Mouse (Mus musculus) kidney, adult 2 months (tissue): ENCODE measurements around the gene Pbx2. TPM values are rescaled to one million over a fixed set of nuclear protein-coding genes. Genes with fewer than 3 reads are reported as not detected.

Experiments used
- DNase-seq: peaks from one replicate; pipeline ENCODE4 v3.0.0; 2021
- H3K27ac ChIP-seq: fragments of 200-500 bp; 2 replicates; pipeline ENCODE4 v1.5.1; 2012; ENCODE audit warnings: low read depth, low read length, control low read depth, inconsistent platforms; ENCODE audit not compliant: insufficient read depth
- H3K27me3 ChIP-seq: fragments of 200-500 bp; replicated peaks from 2 replicates; pipeline ENCODE4 v1.6.1; 2012; ENCODE audit warnings: mild to moderate bottlenecking, moderate library complexity, low read length, inconsistent platforms; ENCODE audit not compliant: control insufficient read depth, insufficient read depth
- H3K36me3 ChIP-seq: fragments of 200-500 bp; 2 replicates; pipeline ENCODE4 v1.6.1; 2012; ENCODE audit warnings: mild to moderate bottlenecking, moderate library complexity, low read length, inconsistent platforms; ENCODE audit not compliant: control insufficient read depth, insufficient read depth
- H3K4me1 ChIP-seq: fragments of 200-500 bp; 2 replicates; pipeline ENCODE4 v1.6.1; 2011; ENCODE audit warnings: low read length; ENCODE audit not compliant: control insufficient read depth, insufficient read depth
- H3K4me3 ChIP-seq: fragments of 200-500 bp; 2 replicates; pipeline ENCODE4 v1.5.1; 2011; ENCODE audit warnings: mild to moderate bottlenecking, low read depth, low read length, control low read depth; ENCODE audit not compliant: insufficient read depth
- CTCF ChIP-seq: fragments of 200-500 bp; conservative IDR thresholded peaks from 2 replicates; pipeline ENCODE4 v1.5.1; 2011; ENCODE audit warnings: low read depth, mild to moderate bottlenecking, control low read depth, low read length, moderate library complexity, mixed read lengths; ENCODE audit not compliant: insufficient read depth, insufficient read length
- POLR2A ChIP-seq: fragments of 200-500 bp; IDR thresholded peaks from one replicate; pipeline ENCODE4 v1.6.1; 2011; ENCODE audit warnings: low read depth, low read length, control low read depth
- WGBS: fragments of 180-500 bp; shearing (Covaris S2); methylation state at CpG from one replicate; pipeline ENCODE4 v1.1.7; 2018; 5-methylcytosine and 5-hydroxymethylcytosine counted together
- polyA plus RNA-seq: library from polyadenylated mRNA; depleted of rRNA; stranded (reverse); fragments of >200 nt; gene quantifications from 2 replicates; pipeline ENCODE4 v1.2.3, GENCODE M21; 2012

Gene Pbx2
- polyA plus RNA-seq, 1 experiment, result 56.2 TPM

DNA sequence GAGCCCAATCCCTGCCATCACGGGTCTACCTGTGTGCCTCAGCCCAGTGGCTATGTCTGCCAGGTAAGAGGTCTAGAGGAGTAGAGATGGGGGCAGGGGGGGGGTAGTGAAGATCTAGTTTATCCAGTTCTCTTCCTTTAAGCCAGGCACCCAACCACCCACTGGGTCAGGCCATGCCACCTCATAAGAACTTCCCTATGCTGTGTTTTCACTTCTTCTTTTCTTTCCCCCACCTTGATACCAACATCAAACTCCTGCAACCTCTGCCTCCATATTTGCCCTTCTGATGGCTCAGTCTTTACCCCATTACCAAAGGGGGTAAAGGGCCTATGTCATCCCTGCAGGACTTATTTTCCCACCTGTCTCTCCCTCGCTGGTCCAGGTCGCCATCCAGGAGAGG lies 13.0 kb upstream of the Pbx2 start:
- H3K4me3 ChIP-seq, result no peak overlapping the region
- no peak for DNase-seq
- H3K27me3 ChIP-seq, result no peaks in the 10 kb centered on the region
- 95% methylated on average over 3 of the region's 3 CpGs for WGBS
- TF ChIP-seq CTCF, result no peak
- TF ChIP-seq POLR2A, result no peak
- H3K36me3 ChIP-seq, result no peaks in the 10 kb centered on the region
- no peak overlapping the region for H3K27ac ChIP-seq
- H3K4me1 ChIP-seq, result no peaks in the 10 kb centered on the region

DNA sequence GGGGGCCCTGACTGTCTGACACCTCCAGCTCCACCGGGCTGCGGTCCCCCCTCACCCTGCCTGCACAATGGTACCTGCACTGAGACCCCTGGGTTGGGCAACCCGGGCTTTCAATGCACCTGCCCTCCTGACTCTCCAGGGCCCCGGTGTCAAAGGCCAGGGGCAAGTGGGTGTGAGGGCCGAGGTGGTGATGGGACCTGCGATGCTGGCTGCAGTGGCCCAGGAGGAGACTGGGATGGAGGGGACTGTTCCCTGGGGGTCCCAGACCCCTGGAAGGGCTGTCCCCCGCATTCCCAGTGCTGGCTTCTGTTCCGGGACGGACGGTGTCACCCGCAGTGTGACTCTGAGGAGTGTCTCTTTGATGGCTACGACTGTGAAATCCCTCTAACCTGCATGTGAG lies 8.5 kb upstream of the Pbx2 start:
- TF ChIP-seq CTCF (no peak), POLR2A (no peak)
- WGBS, result 91% methylated on average over 12 of the region's 12 CpGs
- DNase-seq, result no peak

GRCm38 (mm10) chr17:34583397-34583796 lies 7.7 kb upstream of the Pbx2 start:
- Histone ChIP-seq H3K36me3 (no peaks in the 10 kb centered on the region), H3K4me1 (peaks cover 5% of the 10 kb centered on the region; the same call in 1 of the 2 replicates), H3K4me3 (no peak overlapping the region), H3K27me3 (no peaks in the 10 kb centered on the region), H3K27ac (no peak overlapping the region)
- TF ChIP-seq CTCF (no peak), POLR2A (no peak)
- DNase-seq, result no peak
- WGBS, result 57% methylated on average over 7 of the region's 7 CpGs

More for the DNA sequence above, 8.5 kb upstream of the Pbx2 start:
- Histone ChIP-seq H3K27me3 (no peaks in the 10 kb centered on the region), H3K4me1 (no peaks in the 10 kb centered on the region), H3K4me3 (no peak overlapping the region), H3K27ac (no peak overlapping the region), H3K36me3 (no peaks in the 10 kb centered on the region)

- no peaks in the 10 kb centered on the region for H3K36me3 ChIP-seq
- no peak overlapping the region for H3K27ac ChIP-seq
- H3K4me1 ChIP-seq, result peaks cover 5% of the 10 kb centered on the region; the same call in 1 of the 2 replicates
- WGBS, result 90% methylated on average over 8 of the region's 8 CpGs
- DNase-seq, result no peak
- H3K27me3 ChIP-seq, result no peaks in the 10 kb centered on the region
- TF ChIP-seq CTCF, result no peak
- no peak overlapping the region for H3K4me3 ChIP-seq
These were observed 7.2 kb upstream of the Pbx2 start for GRCm38 (mm10) chr17:34583819-34584218.

DNA sequence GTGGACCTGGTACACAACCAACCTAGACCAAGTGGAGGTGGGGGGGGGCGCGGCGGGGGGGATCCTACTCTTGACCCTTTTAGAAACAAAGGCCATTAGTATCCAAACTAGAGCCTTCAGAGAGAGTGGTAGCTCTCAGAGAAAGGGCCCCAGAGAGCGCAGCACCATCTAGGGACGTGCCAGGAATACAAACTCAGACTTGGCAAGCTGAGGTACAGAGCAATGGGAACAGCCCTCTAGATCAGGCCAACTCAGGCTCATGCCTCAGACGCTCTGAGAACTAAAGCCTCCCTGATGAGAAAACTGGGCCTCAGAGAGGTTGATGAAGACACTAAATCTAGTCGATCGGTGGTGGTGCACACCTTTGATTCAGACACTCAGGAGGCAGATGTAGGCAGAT lies 5.9 kb upstream of the Pbx2 start:
- H3K4me1 ChIP-seq, result peaks cover 5% of the 10 kb centered on the region; the same call in 1 of the 2 replicates
- DNase-seq, result no peak
- TF ChIP-seq POLR2A (no peak), CTCF (no peak)
- H3K36me3 ChIP-seq, result no peaks in the 10 kb centered on the region
- no peaks in the 10 kb centered on the region for H3K27me3 ChIP-seq
- 92% methylated on average over 8 of the region's 8 CpGs for WGBS
- H3K27ac ChIP-seq, result no peak overlapping the region
- no peak overlapping the region for H3K4me3 ChIP-seq

- Histone ChIP-seq H3K36me3 (no peaks in the 10 kb centered on the region), H3K27ac (no peak overlapping the region), H3K4me3 (peak overlapping the region; percentile 69; the same call in 1 of the 2 replicates), H3K27me3 (no peaks in the 10 kb centered on the region), H3K4me1 (peaks cover 9% of the 10 kb centered on the region; the same call in 1 of the 2 replicates)
- TF ChIP-seq POLR2A (no peak), CTCF (no peak)
- 41% methylated on average over 32 of the region's 32 CpGs for WGBS
- DNase-seq, result no peak
These were observed 4.9 kb upstream of the Pbx2 start for GRCm38 (mm10) chr17:34585877-34586771.

GRCm38 (mm10) chr17:34586796-34587422 lies 4.2 kb upstream of the Pbx2 start:
- peak overlapping the region; percentile 69 for H3K4me3 ChIP-seq
- H3K4me1 ChIP-seq, result peaks cover 12% of the 10 kb centered on the region; the same call in 1 of the 2 replicates
- no peaks in the 10 kb centered on the region for H3K27me3 ChIP-seq
- DNase-seq, result peak; percentile 88
- under 1% methylated on average over 38 of the region's 38 CpGs for WGBS
- H3K27ac ChIP-seq, result peak overlapping the region; percentile 93
- no peak for TF ChIP-seq CTCF
- no peak for TF ChIP-seq POLR2A
- no peaks in the 10 kb centered on the region for H3K36me3 ChIP-seq
